Mouse (Mus musculus) stomach, embryonic 15.5 days (tissue): ENCODE measurements at regions not wholly inside any gene's neighbourhood (a gene's known extent, or its start where the extent isn't known, plus 50 kb on each side); places are given as distances from the start of the nearest gene placed in this dataset.
"Not testable (repeated sequence)": the region's sequence is repeated elsewhere in the genome, so short reads cannot be mapped to it uniquely, and the experiment has no call there.

ENCODE experiments used
- ATAC-seq: fragments of 200-750 bp; cut with Nextera tagmentation; 2 replicates; pipeline ENCODE4 v1.8.0; 2017; ENCODE audit warnings: low read depth, moderate number of reproducible peaks, moderate TSS enrichment; ENCODE audit not compliant: insufficient read depth, low FRiP score
- H3K27ac ChIP-seq: fragments of 300-500 bp; sonication (generic); 2 replicates; pipeline ENCODE4 v1.5.1; 2015; ENCODE audit warnings: mild to moderate bottlenecking, inconsistent platforms
- H3K27me3 ChIP-seq: fragments of 300-500 bp; sonication (generic); replicated peaks from 2 replicates; pipeline ENCODE4 v1.6.1; 2015; ENCODE audit warnings: inconsistent platforms
- H3K36me3 ChIP-seq: fragments of 300-500 bp; sonication (generic); 2 replicates; pipeline ENCODE4 v1.6.1; 2015; ENCODE audit warnings: inconsistent platforms
- H3K4me1 ChIP-seq: fragments of 300-500 bp; sonication (generic); 2 replicates; pipeline ENCODE4 v1.6.1; 2015; ENCODE audit warnings: inconsistent platforms
- H3K4me2 ChIP-seq: fragments of 300-500 bp; sonication (generic); 2 replicates; pipeline ENCODE4 v1.6.1; 2015; ENCODE audit warnings: mild to moderate bottlenecking, inconsistent platforms
- H3K4me3 ChIP-seq: fragments of 300-500 bp; sonication (generic); replicated peaks from 2 replicates; pipeline ENCODE4 v1.5.1; 2015; ENCODE audit warnings: inconsistent platforms
- H3K9ac ChIP-seq: fragments of 300-500 bp; sonication (generic); 2 replicates; pipeline ENCODE4 v1.6.1; 2015; ENCODE audit warnings: inconsistent platforms
- H3K9me3 ChIP-seq: fragments of 300-500 bp; sonication (generic); 2 replicates; pipeline ENCODE4 v1.6.1; 2016; ENCODE audit warnings: inconsistent platforms
- WGBS: fragments of 180-500 bp; shearing (Covaris S2); methylation state at CpG from one replicate; pipeline ENCODE4 v1.1.7; 2015; 5-methylcytosine and 5-hydroxymethylcytosine counted together

GRCm38 (mm10) chr10:91436091-91436569 lies 255.0 kb upstream of the Tmpo start:
- H3K4me2 ChIP-seq, result no peak overlapping the region
- H3K36me3 ChIP-seq, result no peaks in the 10 kb centered on the region
- H3K9me3 ChIP-seq, result no peaks in the 10 kb centered on the region
- peak; percentile 36; the same call in 1 of the 2 replicates for ATAC-seq
- no peak overlapping the region for H3K27ac ChIP-seq
- 0 out of 2 replicates have a peak, but pooled peaks cover 4% of the 10 kb centered on the region for H3K4me1 ChIP-seq
- no peaks in the 10 kb centered on the region for H3K27me3 ChIP-seq
- no peak overlapping the region for H3K4me3 ChIP-seq
- 12% methylated on average over 9 of the region's 9 CpGs for WGBS
- no peak overlapping the region for H3K9ac ChIP-seq

- no peaks in the 10 kb centered on the region for H3K27me3 ChIP-seq
- no peak overlapping the region for H3K4me3 ChIP-seq
- no peak overlapping the region for H3K9ac ChIP-seq
- WGBS, result 11% methylated on average over 5 of the region's 5 CpGs
- no peaks in the 10 kb centered on the region for H3K9me3 ChIP-seq
- H3K27ac ChIP-seq, result peak overlapping the region; percentile 28; the same call in 1 of the 2 replicates
- no peak; the same call in 1 of the 2 replicates for ATAC-seq
- H3K4me1 ChIP-seq, result 0 out of 2 replicates have a peak, but pooled peaks cover 10% of the 10 kb centered on the region
- no peak overlapping the region for H3K4me2 ChIP-seq
- no peaks in the 10 kb centered on the region for H3K36me3 ChIP-seq
These were observed 249.2 kb upstream of the Tmpo start for GRCm38 (mm10) chr10:91430281-91430680.

- H3K27ac ChIP-seq, result no peak overlapping the region
- H3K4me3 ChIP-seq, result no peak overlapping the region
- 0 out of 2 replicates have a peak, but pooled peaks cover 10% of the 10 kb centered on the region for H3K4me1 ChIP-seq
- H3K27me3 ChIP-seq, result no peaks in the 10 kb centered on the region
- no peak overlapping the region for H3K9ac ChIP-seq
- no peak overlapping the region for H3K4me2 ChIP-seq
- H3K9me3 ChIP-seq, result no peaks in the 10 kb centered on the region
- no peak for ATAC-seq
- WGBS, result 86% methylated on average over 3 of the region's 3 CpGs
- no peaks in the 10 kb centered on the region for H3K36me3 ChIP-seq
These were observed 245.5 kb upstream of the Tmpo start for GRCm38 (mm10) chr10:91426584-91426983.

- not testable (repeated sequence) for H3K9me3 ChIP-seq, H3K27me3 ChIP-seq, H3K36me3 ChIP-seq, ATAC-seq, H3K27ac ChIP-seq, H3K9ac ChIP-seq, H3K4me3 ChIP-seq, H3K4me2 ChIP-seq, H3K4me1 ChIP-seq
- 83% methylated on average over 7 of the region's 7 CpGs for WGBS
These were observed 244.7 kb upstream of the Tmpo start for GRCm38 (mm10) chr10:91425625-91426385.

GRCm38 (mm10) chr10:91424786-91425185 lies 243.7 kb upstream of the Tmpo start:
- no peaks in the 10 kb centered on the region for H3K9me3 ChIP-seq
- no peaks in the 10 kb centered on the region for H3K27me3 ChIP-seq
- ATAC-seq, result no peak
- H3K4me2 ChIP-seq, result no peak overlapping the region
- H3K27ac ChIP-seq, result no peak overlapping the region
- H3K4me3 ChIP-seq, result no peak overlapping the region
- H3K4me1 ChIP-seq, result 0 out of 2 replicates have a peak, but pooled peaks cover 6% of the 10 kb centered on the region
- WGBS, result 60% methylated on average over 5 of the region's 5 CpGs
- no peak overlapping the region for H3K9ac ChIP-seq
- no peaks in the 10 kb centered on the region for H3K36me3 ChIP-seq

- Histone ChIP-seq H3K36me3 (no peaks in the 10 kb centered on the region), H3K9me3 (no peaks in the 10 kb centered on the region), H3K4me2 (no peak overlapping the region), H3K4me3 (no peak overlapping the region), H3K9ac (no peak overlapping the region), H3K27ac (no peak overlapping the region), H3K27me3 (no peaks in the 10 kb centered on the region), H3K4me1 (no peaks in the 10 kb centered on the region)
- 68% methylated on average over 3 of the region's 3 CpGs for WGBS
- ATAC-seq, result no peak
These were observed 206.1 kb upstream of the Tmpo start for GRCm38 (mm10) chr10:91387255-91387654.

- H3K4me2 ChIP-seq, result no peak overlapping the region
- no peak for ATAC-seq
- H3K4me3 ChIP-seq, result no peak overlapping the region
- H3K4me1 ChIP-seq, result no peaks in the 10 kb centered on the region
- H3K36me3 ChIP-seq, result no peaks in the 10 kb centered on the region
- H3K9me3 ChIP-seq, result no peaks in the 10 kb centered on the region
- H3K27ac ChIP-seq, result no peak overlapping the region
- no peaks in the 10 kb centered on the region for H3K27me3 ChIP-seq
- 47% methylated on average over 2 of the region's 2 CpGs for WGBS
- H3K9ac ChIP-seq, result no peak overlapping the region
These were observed 203.3 kb upstream of the Tmpo start for GRCm38 (mm10) chr10:91384372-91384771.

- Histone ChIP-seq H3K27ac (no peak overlapping the region), H3K9me3 (no peaks in the 10 kb centered on the region), H3K4me1 (no peaks in the 10 kb centered on the region), H3K36me3 (no peaks in the 10 kb centered on the region), H3K4me3 (no peak overlapping the region), H3K27me3 (no peaks in the 10 kb centered on the region), H3K4me2 (no peak overlapping the region), H3K9ac (no peak overlapping the region)
- 81% methylated on average over 3 of the region's 3 CpGs for WGBS
- no peak for ATAC-seq
These were observed 195.6 kb upstream of the Tmpo start for GRCm38 (mm10) chr10:91376683-91377082.

GRCm38 (mm10) chr10:91367488-91367887 lies 186.4 kb upstream of the Tmpo start:
- ATAC-seq, result no peak
- no peaks in the 10 kb centered on the region for H3K4me1 ChIP-seq
- no peaks in the 10 kb centered on the region for H3K27me3 ChIP-seq
- 89% methylated on average over 1 of the region's 1 CpGs for WGBS
- no peak overlapping the region for H3K9ac ChIP-seq
- H3K36me3 ChIP-seq, result no peaks in the 10 kb centered on the region
- H3K4me3 ChIP-seq, result no peak overlapping the region
- no peak overlapping the region for H3K27ac ChIP-seq
- no peaks in the 10 kb centered on the region for H3K9me3 ChIP-seq
- no peak overlapping the region for H3K4me2 ChIP-seq

GRCm38 (mm10) chr10:91362587-91362986 lies 181.5 kb upstream of the Tmpo start:
- no peak overlapping the region for H3K27ac ChIP-seq
- no peak overlapping the region for H3K4me3 ChIP-seq
- no peaks in the 10 kb centered on the region for H3K9me3 ChIP-seq
- no peak overlapping the region for H3K9ac ChIP-seq
- no peak for ATAC-seq
- no peaks in the 10 kb centered on the region for H3K4me1 ChIP-seq
- H3K36me3 ChIP-seq, result no peaks in the 10 kb centered on the region
- H3K4me2 ChIP-seq, result no peak overlapping the region
- H3K27me3 ChIP-seq, result no peaks in the 10 kb centered on the region
- 71% methylated on average over 3 of the region's 3 CpGs for WGBS

GRCm38 (mm10) chr10:91361621-91362020 lies 180.5 kb upstream of the Tmpo start:
- Histone ChIP-seq H3K36me3 (no peaks in the 10 kb centered on the region), H3K4me2 (no peak overlapping the region), H3K27ac (no peak overlapping the region), H3K4me1 (no peaks in the 10 kb centered on the region), H3K9ac (no peak overlapping the region), H3K4me3 (no peak overlapping the region), H3K27me3 (no peaks in the 10 kb centered on the region), H3K9me3 (no peaks in the 10 kb centered on the region)
- no peak for ATAC-seq
- 77% methylated on average over 2 of the region's 2 CpGs for WGBS

- no peaks in the 10 kb centered on the region for H3K36me3 ChIP-seq
- no peak overlapping the region for H3K4me2 ChIP-seq
- no peaks in the 10 kb centered on the region for H3K9me3 ChIP-seq
- ATAC-seq, result no peak
- H3K4me3 ChIP-seq, result no peak overlapping the region
- H3K27me3 ChIP-seq, result no peaks in the 10 kb centered on the region
- H3K9ac ChIP-seq, result no peak overlapping the region
- 72% methylated on average over 5 of the region's 5 CpGs for WGBS
- H3K4me1 ChIP-seq, result no peaks in the 10 kb centered on the region
- no peak overlapping the region for H3K27ac ChIP-seq
These were observed 164.3 kb upstream of the Tmpo start for GRCm38 (mm10) chr10:91345465-91345864.
